Mouse (Mus musculus): ENCODE results near the gene Gm17416. TPM values are rescaled to one million over a fixed set of nuclear protein-coding genes. Genes with fewer than 3 reads are reported as not detected.
A peak's percentile ranks its signal among the peaks of the same experiment; 100 is the strongest.

Gm17416 gene
- total and polyA plus RNA-seq, 3 experiments, result not detected

- Histone ChIP-seq H3K27me3 (ENCODE audit: insufficient read depth, low read length) (no peaks in the 10 kb centered on the region; the same call in 1 of the 2 replicates), H3K36me3 (replicated peaks) (no peaks in the 10 kb centered on the region), H3K4me1 (ENCODE audit: insufficient read depth, low read depth, low read length) (no peaks in the 10 kb centered on the region), H3K9me3 (replicated peaks) (no peaks in the 10 kb centered on the region), H3K4me3 (ENCODE audit: low read depth, low read length) (no peak overlapping the region)
- no peak for DNase-seq (ENCODE audit: low spot score)
- no peak for ATAC-seq (ENCODE audit: extremely low read depth, insufficient number of reproducible peaks, low FRiP score, poor library complexity, severe bottlenecking)
- TF ChIP-seq GATA2 (IDR thresholded peaks at IDR 0.05; ENCODE audit: borderline replicate concordance, low read depth, low read length) (no peak), GATA1 (IDR thresholded peaks at IDR 0.05; ENCODE audit: borderline replicate concordance, low read length) (no peak), TAL1 (conservative IDR thresholded peaks at IDR 0.05; ENCODE audit: low read depth, low read length) (no peak), CTCF (IDR thresholded peaks at IDR 0.05; ENCODE audit: low read depth, low read length) (no peak), POLR2AphosphoS5 (IDR thresholded peaks at IDR 0.05; ENCODE audit: insufficient replicate concordance, low read depth, low read length) (no peak)
Observed at GRCm38 (mm10) chr2:152573484-152573883, 4.3 kb downstream of the Gm17416 start.

GRCm38 (mm10) chr2:152580107-152580506, 11.0 kb downstream of the Gm17416 start, which contains the start of gene Defb19:
TSS of gene Defb19 (minus strand) at chr2:152580312.
- peaks cover 5% of the 10 kb centered on the region for H3K27me3 ChIP-seq (ENCODE audit: insufficient read depth, low read length)
- H3K4me3 ChIP-seq (ENCODE audit: low read depth, low read length), result no peak within 1 kb of the TSS
- H3K9me3 ChIP-seq (replicated peaks), result no peaks in the 10 kb centered on the region
- DNase-seq (ENCODE audit: low spot score), result no peak
- TF ChIP-seq GATA2 (IDR thresholded peaks at IDR 0.05; ENCODE audit: borderline replicate concordance, low read depth, low read length), result no peak
- no peak for TF ChIP-seq GATA1 (IDR thresholded peaks at IDR 0.05; ENCODE audit: borderline replicate concordance, low read length)
- no peak for TF ChIP-seq CTCF (IDR thresholded peaks at IDR 0.05; ENCODE audit: low read depth, low read length)
- no peaks in the 10 kb centered on the region for H3K36me3 ChIP-seq (replicated peaks)
- H3K4me1 ChIP-seq (ENCODE audit: insufficient read depth, low read depth, low read length), result no peaks in the 10 kb centered on the region
- no peak for ATAC-seq (ENCODE audit: extremely low read depth, insufficient number of reproducible peaks, low FRiP score, poor library complexity, severe bottlenecking)

- H3K36me3 ChIP-seq (replicated peaks), result no peaks in the 10 kb centered on the region
- no peaks in the 10 kb centered on the region for H3K4me1 ChIP-seq (ENCODE audit: insufficient read depth, low read depth, low read length)
- H3K9me3 ChIP-seq (replicated peaks), result no peaks in the 10 kb centered on the region
- ATAC-seq (ENCODE audit: extremely low read depth, insufficient number of reproducible peaks, low FRiP score, poor library complexity, severe bottlenecking), result no peak
- no peak for TF ChIP-seq GATA1 (IDR thresholded peaks at IDR 0.05; ENCODE audit: borderline replicate concordance, low read length)
- no peak for TF ChIP-seq CTCF (IDR thresholded peaks at IDR 0.05; ENCODE audit: low read depth, low read length)
- no peak for TF ChIP-seq GATA2 (IDR thresholded peaks at IDR 0.05; ENCODE audit: borderline replicate concordance, low read depth, low read length)
- no peak for TF ChIP-seq POLR2AphosphoS5 (IDR thresholded peaks at IDR 0.05; ENCODE audit: insufficient replicate concordance, low read depth, low read length)
- no peak for TF ChIP-seq TAL1 (conservative IDR thresholded peaks at IDR 0.05; ENCODE audit: low read depth, low read length)
- no peak overlapping the region for H3K4me3 ChIP-seq (ENCODE audit: low read depth, low read length)
- no peak for DNase-seq (ENCODE audit: low spot score)
- peaks cover 5% of the 10 kb centered on the region for H3K27me3 ChIP-seq (ENCODE audit: insufficient read depth, low read length)
Observed at GRCm38 (mm10) chr2:152580612-152581011, 11.5 kb downstream of the Gm17416 start.

GRCm38 (mm10) chr2:152586926-152587560, 17.9 kb downstream of the Gm17416 start:
- no peak overlapping the region for H3K4me3 ChIP-seq (ENCODE audit: low read depth, low read length)
- no peaks in the 10 kb centered on the region for H3K9me3 ChIP-seq (replicated peaks)
- H3K4me1 ChIP-seq (ENCODE audit: insufficient read depth, low read depth, low read length), result no peaks in the 10 kb centered on the region
- H3K27me3 ChIP-seq (ENCODE audit: insufficient read depth, low read length), result peaks cover 5% of the 10 kb centered on the region
- H3K36me3 ChIP-seq (replicated peaks), result no peaks in the 10 kb centered on the region
- TF ChIP-seq GATA1 (IDR thresholded peaks at IDR 0.05; ENCODE audit: borderline replicate concordance, low read length) (no peak), POLR2AphosphoS5 (IDR thresholded peaks at IDR 0.05; ENCODE audit: insufficient replicate concordance, low read depth, low read length) (no peak), CTCF (IDR thresholded peaks at IDR 0.05; ENCODE audit: low read depth, low read length) (no peak), GATA2 (IDR thresholded peaks at IDR 0.05; ENCODE audit: borderline replicate concordance, low read depth, low read length) (no peak), TAL1 (conservative IDR thresholded peaks at IDR 0.05; ENCODE audit: low read depth, low read length) (no peak)
- peak; percentile 11 for DNase-seq (ENCODE audit: low spot score)
- ATAC-seq (ENCODE audit: extremely low read depth, insufficient number of reproducible peaks, low FRiP score, poor library complexity, severe bottlenecking), result no peak

GRCm38 (mm10) chr2:152588450-152588849, 19.3 kb downstream of the Gm17416 start:
- TF ChIP-seq GATA1 (IDR thresholded peaks at IDR 0.05; ENCODE audit: borderline replicate concordance, low read length), result no peak
- TF ChIP-seq POLR2AphosphoS5 (IDR thresholded peaks at IDR 0.05; ENCODE audit: insufficient replicate concordance, low read depth, low read length), result no peak
- TF ChIP-seq GATA2 (IDR thresholded peaks at IDR 0.05; ENCODE audit: borderline replicate concordance, low read depth, low read length), result no peak
- no peak for TF ChIP-seq TAL1 (conservative IDR thresholded peaks at IDR 0.05; ENCODE audit: low read depth, low read length)
- TF ChIP-seq CTCF (IDR thresholded peaks at IDR 0.05; ENCODE audit: low read depth, low read length), result no peak
- ATAC-seq (ENCODE audit: extremely low read depth, insufficient number of reproducible peaks, low FRiP score, poor library complexity, severe bottlenecking) (no peak), DNase-seq (ENCODE audit: low spot score) (no peak)
- Histone ChIP-seq H3K9me3 (replicated peaks) (no peaks in the 10 kb centered on the region), H3K4me1 (ENCODE audit: insufficient read depth, low read depth, low read length) (no peaks in the 10 kb centered on the region), H3K36me3 (replicated peaks) (no peaks in the 10 kb centered on the region), H3K27me3 (ENCODE audit: insufficient read depth, low read length) (peaks cover 5% of the 10 kb centered on the region), H3K4me3 (ENCODE audit: low read depth, low read length) (no peak overlapping the region)

- Histone ChIP-seq H3K9me3 (replicated peaks) (no peaks in the 10 kb centered on the region), H3K27me3 (ENCODE audit: insufficient read depth, low read length) (peaks cover 4% of the 10 kb centered on the region), H3K4me1 (ENCODE audit: insufficient read depth, low read depth, low read length) (no peaks in the 10 kb centered on the region), H3K4me3 (ENCODE audit: low read depth, low read length) (no peak overlapping the region), H3K36me3 (replicated peaks) (no peaks in the 10 kb centered on the region)
- DNase-seq (ENCODE audit: low spot score) (no peak), ATAC-seq (ENCODE audit: extremely low read depth, insufficient number of reproducible peaks, low FRiP score, poor library complexity, severe bottlenecking) (no peak)
- TF ChIP-seq POLR2AphosphoS5 (IDR thresholded peaks at IDR 0.05; ENCODE audit: insufficient replicate concordance, low read depth, low read length) (no peak), GATA2 (IDR thresholded peaks at IDR 0.05; ENCODE audit: borderline replicate concordance, low read depth, low read length) (no peak), CTCF (IDR thresholded peaks at IDR 0.05; ENCODE audit: low read depth, low read length) (no peak), GATA1 (IDR thresholded peaks at IDR 0.05; ENCODE audit: borderline replicate concordance, low read length) (no peak), TAL1 (conservative IDR thresholded peaks at IDR 0.05; ENCODE audit: low read depth, low read length) (no peak)
Observed at GRCm38 (mm10) chr2:152589021-152589420, 19.9 kb downstream of the Gm17416 start.

Measured in G1E (cell line).